Mouse (Mus musculus) small intestine, adult 2 months (tissue): ENCODE results near the gene Ift80.

Experiments
- CTCF ChIP-seq: fragments of 200-500 bp; IDR thresholded peaks from 2 replicates; pipeline ENCODE4 v1.5.1; 2012; ENCODE audit warnings: low read depth, mild to moderate bottlenecking, control low read depth, inconsistent platforms, low read length, moderate library complexity, mixed read lengths; ENCODE audit not compliant: insufficient replicate concordance, insufficient read length; ENCODE audit errors: extremely low read depth
- POLR2A ChIP-seq: fragments of 200-500 bp; IDR thresholded peaks from 2 replicates; pipeline ENCODE4 v1.6.1; 2012; ENCODE audit warnings: low read depth, mild to moderate bottlenecking, control low read depth, inconsistent platforms, low read length, moderate library complexity

DNA sequence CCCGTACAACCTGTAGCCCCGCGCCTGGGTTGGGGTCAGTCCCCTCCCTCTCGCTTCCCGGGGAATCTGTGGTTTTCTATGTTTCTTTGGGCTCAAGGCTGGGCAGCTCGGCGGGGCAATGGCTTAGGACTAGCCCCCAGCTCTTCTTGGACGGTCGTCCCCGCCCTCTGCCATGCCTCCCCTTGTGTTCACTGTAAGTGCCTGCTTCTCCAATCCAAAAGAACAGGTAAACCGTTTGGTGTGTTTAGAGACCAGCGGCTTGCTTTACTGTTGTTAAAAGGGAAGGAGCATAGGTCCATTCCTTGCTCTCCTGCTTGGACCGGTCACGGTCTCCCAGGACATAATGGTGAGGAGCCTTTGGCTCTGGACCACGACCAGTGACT is 133.8 kb downstream of the Ift80 start:
- TF ChIP-seq POLR2A: no peak
- no peak for TF ChIP-seq CTCF
